Mouse (Mus musculus) heart, adult 2 months (tissue): ENCODE data around the gene Qsox1.

Experiments used
- CTCF ChIP-seq: fragments of 200-600 bp; IDR thresholded peaks from 2 replicates; pipeline ENCODE4 v1.8.1; 2022; ENCODE audit warnings: antibody characterized with exemption, mild to moderate bottlenecking, moderate library complexity
- EP300 ChIP-seq: fragments of 200-500 bp; IDR thresholded peaks from 2 replicates; pipeline ENCODE4 v1.6.1; 2011; ENCODE audit warnings: low read depth, low read length, control low read depth; ENCODE audit not compliant: insufficient read depth
- POLR2A ChIP-seq: fragments of 200-500 bp; IDR thresholded peaks from 2 replicates; pipeline ENCODE4 v1.6.1; 2011; ENCODE audit warnings: mild to moderate bottlenecking, low read depth, low read length, control low read depth; ENCODE audit not compliant: insufficient read depth

GRCm38 (mm10) chr1:155785886-155786285 lies 26.8 kb downstream of the Qsox1 start:
- no peak for TF ChIP-seq CTCF
- TF ChIP-seq EP300: no peak
- no peak for TF ChIP-seq POLR2A
